Mouse (Mus musculus): Measurements from ENCODE around the gene Tsx.
"Not testable (repeated sequence)": the region's sequence is repeated elsewhere in the genome, so short reads cannot be mapped to it uniquely, and the experiment has no call there.

The Tsx gene

DNA sequence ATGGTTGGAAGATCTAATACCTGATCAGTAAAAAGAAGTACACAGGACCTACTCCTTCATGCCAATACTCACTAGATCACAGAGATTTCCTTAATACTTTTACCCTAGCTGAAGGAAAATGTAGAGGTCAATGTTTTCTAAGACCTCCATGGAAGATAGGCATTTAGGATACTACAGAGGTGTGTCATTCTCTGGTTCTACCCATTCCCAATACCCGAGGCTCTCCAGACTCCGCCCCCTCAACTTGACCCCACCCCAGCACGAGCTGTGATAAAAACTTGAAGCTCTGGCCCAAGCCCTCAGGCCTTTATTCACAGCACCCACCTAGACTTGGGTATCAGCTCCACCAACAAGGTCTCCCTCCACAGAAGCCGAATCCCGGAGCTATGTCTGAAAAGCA, at the start of gene Tsx:
TSS of gene Tsx (plus strand) at position 301 of the 400 bp plus-strand sequence.
- DNase-seq: no peak

DNA sequence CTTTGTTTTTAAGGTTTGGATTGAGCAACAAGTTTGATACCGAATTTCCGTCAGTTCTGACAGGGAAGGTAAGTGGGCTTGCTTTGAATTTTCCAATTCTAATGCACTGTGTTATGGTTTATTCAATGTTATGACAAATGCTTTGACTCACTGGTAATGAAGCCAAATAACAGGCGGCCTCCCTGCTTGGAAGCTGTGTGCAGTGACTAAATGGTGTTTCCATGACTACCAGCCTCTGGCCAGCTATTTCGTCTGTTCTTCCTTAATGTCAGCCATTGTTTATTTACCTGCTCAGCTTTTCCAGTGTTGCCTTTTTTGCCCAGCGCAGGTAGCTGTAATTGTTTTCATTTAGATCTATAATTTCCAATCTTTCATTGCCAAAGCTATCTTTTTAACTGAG, 48.1 kb upstream of the Tsx start:
- DNase-seq: peak in 1 of 2 experiments; percentile 8

DNA sequence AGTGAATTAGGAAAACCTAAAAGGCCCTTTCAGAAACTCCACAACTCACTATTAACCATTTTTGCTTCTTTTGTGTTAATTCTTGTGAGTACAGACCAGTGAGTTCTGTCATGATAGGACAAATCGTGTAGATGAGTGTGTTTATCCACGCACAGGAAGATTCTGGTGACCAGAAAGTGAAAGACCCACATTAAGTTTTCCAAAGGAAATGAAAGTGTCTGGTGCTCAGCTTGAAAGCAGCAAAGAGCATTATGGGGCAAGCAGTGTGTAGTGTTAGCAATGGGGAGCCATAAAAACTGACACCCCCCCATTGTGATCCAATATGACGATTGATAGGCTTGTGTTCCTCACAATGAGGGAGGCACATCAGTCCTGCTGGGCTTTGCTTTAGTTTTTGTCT, 45.6 kb upstream of the Tsx start:
- DNase-seq: no peak

DNA sequence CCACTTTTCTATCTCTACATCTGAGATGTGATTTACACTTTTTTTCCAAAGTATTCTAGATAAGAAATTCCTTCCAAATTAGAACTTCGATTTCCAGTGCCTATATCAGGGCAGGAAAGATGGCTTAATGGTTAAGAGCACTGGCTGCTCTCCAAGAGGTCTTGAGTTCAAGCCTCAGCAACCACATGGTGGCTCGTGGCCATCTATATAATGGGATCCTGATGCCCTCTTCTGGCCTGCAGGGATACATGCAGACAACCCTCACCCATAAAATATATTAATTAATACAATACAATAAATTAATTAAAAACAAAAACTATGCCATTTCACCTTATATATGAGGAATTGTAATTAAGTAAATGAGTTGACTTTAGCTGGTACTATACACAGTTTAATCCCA, 43.0 kb upstream of the Tsx start:
- peak; percentile 33 to 34 for DNase-seq

DNA sequence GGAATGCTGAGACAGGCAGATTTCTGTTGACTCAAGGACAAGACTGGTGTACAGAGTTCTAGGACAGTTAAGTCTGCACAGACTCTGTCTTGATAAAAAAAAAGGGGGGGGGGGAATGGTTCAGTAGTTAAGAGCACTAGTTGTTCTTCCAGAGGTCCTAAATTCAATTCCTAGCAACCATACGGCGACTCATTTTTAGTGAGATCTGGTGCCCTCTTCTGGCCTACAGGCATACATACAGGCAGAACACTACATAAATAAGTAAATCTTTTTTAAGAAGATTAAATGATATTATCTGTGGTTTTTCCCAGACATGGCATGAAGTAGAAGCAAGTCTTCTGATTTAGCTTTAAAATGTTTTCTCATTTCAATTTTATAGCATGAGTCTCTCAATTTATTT, 42.6 kb upstream of the Tsx start:
- DNase-seq: peak; percentile 23 to 36

DNA sequence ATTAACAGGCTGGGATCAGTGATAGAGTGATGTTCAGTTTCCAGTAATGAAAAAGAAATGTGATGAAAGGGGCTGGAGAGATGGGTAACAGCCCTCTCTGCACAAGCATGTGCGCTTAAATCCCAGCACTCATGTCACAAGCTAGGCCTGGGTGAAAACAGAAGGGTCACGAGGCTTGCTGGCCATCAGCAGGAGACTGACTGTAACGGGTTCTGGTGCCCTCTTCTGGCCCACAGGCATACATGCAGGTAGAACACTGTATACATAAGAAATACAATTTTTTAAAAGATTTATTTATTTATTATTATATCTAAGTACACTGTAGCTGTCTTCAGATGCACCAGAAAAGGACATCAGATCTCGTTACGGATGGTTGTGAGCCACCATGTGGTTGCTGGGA, 40.0 kb upstream of the Tsx start:
- peak; percentile 42 to 49 for DNase-seq

DNA sequence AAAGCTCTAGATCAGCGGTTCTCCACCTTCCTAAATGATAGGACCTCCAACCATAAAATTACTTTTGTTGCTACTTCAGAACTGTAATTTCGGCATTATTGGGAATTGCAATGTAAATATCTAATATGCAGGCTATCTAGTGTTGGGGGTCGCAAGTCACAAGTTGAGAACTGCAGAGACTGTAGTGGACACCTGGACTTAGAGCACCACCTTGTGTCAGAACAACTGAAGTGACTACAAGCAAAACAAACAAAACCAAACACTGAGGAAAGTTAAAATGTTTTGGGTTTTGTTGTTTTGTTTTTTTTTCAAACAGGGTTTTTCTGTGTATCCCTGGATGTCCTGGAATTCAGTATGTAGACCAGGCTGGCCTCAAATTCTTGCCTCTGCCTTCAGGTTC, 29.7 kb upstream of the Tsx start:
- peak; percentile 7 to 12 for DNase-seq

DNA sequence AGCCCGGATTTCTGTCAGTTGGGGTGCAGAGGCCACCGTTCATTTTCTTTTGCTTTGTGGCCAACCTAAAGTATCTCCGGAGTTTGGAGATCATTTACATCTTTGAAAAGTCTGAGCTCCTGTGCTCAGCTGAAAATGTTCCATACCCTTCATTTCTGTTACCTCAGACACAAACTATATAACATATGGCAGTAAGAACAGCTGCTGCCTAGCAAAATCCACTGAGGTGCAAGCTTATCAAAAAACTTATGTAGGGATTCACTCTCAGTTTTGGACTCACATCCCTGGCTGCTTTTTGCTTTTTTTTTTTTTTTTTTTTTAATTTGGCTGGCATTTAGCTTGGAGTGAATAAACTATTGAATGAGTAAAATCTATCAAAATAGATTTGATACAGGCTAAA, 26.1 kb upstream of the Tsx start:
- DNase-seq: no peak

DNA sequence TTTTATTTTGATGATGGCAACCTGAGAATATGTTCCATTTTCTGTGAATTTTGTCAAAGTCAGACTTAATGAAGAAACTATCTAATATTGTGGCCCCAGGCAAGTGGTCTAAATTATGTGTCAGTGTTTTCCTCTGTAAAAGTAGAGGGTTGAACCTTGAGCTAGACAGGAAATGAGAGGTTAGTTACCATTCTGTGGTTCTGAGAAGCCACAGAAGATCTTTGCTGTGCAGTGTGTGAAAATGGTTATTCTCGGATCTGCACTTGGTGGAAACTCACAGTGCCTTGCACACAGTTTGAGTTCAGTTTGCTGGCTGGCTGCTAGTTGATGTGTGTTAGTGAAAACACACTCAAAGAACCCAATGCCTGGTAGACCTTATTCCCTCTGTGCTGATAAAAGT, 20.4 kb upstream of the Tsx start:
- DNase-seq: no peak

DNA sequence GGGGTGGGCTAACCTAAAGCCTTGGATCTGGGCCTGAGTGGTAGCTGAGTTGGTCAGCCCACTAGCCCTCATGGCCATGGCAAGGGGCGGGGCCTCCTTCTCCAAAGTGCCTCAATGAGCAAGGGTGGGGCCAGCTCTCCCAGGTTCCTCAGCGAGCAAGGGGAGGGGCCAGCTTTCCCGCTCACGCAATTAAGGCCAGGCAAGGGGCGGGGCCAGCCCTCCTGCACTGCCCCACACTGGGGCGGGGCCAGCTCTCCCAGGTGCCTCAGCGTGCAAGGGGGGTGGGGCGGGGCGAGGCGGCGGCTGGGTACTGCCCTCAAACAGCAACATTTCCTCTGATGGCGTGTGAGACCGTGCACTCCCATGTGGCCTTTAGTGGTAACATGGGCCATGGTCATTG, 9.2 kb upstream of the Tsx start:
- peak; percentile 1 to 10 for DNase-seq

DNA sequence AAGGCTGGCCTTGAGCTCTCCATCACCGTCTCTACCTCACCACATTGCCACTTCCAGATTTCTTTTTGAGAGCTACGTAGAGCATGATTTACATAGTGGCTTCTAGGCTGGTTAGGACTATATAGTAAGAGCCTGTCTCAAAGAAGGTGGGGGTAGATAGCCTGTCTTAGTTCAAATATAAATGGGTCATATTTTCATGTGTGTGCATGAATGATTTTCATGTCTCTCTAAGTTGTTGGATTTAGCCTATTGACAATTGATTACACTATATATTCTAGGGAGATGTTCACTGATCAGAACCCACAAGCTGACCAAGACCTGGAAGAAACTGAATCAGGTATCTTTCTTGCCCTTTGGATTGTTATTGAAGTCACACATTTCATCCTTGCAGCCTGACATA, 7.4 kb downstream of the Tsx start, which contains the start of gene Gm26992:
TSS of gene Gm26992 (plus strand) at position 301 of the 400 bp plus-strand sequence.
- DNase-seq: no peak

DNA sequence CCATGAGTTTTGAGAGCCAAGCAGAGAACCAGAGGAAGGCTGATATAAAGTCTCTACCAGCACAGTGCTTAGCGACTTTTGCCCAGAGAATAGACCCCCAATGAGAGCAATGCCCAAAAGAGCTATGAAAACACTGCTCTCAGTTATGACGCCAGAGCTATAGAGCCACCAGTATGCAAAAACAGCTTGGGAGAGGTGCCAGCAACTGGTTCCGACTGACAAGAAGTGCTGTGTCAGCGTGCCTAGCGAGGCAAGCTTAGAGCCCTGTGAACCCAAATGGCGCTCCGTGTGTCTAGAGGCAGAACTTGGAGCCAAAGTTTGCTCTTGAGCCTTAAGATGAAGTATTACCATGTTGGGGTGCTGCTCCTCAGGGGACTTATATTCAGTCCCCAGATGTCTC, 13.4 kb downstream of the Tsx start:
- DNase-seq: peak in 1 of 2 experiments; percentile 8

DNA sequence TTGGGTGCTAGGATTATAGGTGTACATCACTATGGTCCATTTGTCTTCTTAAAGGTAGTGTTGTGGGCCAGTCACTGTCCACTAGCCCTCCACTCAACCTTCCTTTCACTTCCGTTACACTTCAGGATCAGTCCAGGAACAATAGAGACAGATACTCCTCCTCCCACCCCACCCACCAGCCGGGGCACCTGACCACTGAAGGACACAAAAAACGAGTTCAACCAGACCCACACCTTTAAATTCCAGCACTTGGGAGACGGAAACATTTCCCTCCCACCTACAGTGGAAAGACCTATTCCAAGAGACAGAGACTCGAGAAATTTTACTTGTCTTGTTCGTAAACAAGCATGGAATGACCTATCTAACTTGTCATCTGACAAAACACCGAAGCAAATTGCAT, 18.0 kb downstream of the Tsx start:
- no peak for DNase-seq

DNA sequence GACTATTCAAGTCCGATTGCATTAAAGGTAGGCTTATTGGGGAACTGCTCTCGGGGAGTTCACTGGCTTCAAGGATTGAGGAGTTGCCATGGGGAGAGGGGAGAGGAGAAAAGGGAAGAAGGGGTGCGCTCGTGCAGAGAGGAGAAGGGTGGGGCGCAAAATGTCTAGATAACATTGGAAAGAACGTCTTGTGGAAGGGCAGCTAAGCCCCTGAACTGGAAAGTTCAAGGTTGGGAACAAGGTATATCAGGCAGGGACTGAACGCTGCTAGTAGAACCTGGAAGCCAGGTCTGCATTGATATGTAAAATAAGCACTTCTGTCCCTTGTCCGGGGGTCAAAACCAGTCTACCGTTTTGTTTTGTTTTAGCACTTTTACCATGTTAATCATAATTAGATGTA, 23.8 kb downstream of the Tsx start:
- DNase-seq: no peak

DNA sequence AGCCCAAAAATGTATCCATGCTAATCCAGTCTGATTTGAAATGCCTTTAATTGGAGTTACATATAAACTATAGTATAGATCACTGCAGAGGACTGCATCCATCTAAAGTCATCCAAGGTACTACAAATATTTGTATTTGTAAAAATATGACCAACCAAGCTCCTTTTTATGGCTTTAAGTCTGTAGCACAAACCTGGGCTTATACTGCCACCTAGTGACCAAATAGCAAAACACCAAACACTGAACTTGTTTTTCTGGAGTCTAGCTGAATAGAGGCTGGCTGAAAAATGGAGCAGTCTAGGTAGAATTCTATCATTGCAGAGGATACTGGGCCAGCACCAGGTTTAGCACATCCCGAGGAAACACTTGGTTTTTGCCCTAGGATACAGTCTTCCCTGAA, 26.5 kb downstream of the Tsx start:
- DNase-seq: peak; percentile 50 to 52

DNA sequence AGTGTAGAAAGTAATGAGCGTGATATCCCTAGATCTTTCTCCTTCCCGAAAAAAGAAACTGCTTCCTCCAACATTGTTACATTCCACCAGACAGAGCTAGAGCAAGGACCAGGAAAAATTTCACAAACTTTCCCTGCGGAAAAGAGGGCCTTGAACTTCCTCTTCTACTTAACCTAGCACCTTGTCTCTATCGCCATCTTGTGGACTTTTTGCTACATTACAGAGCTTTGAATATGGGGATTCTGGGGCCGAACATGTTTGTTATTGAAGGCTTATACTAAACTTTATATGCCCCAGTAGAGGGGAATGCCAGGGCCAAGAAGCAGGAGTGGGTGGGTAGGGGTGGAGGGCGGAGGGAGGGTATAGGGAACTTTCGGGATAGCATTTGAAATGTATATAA, 29.5 kb downstream of the Tsx start:
- peak; percentile 51 to 55 for DNase-seq

DNA sequence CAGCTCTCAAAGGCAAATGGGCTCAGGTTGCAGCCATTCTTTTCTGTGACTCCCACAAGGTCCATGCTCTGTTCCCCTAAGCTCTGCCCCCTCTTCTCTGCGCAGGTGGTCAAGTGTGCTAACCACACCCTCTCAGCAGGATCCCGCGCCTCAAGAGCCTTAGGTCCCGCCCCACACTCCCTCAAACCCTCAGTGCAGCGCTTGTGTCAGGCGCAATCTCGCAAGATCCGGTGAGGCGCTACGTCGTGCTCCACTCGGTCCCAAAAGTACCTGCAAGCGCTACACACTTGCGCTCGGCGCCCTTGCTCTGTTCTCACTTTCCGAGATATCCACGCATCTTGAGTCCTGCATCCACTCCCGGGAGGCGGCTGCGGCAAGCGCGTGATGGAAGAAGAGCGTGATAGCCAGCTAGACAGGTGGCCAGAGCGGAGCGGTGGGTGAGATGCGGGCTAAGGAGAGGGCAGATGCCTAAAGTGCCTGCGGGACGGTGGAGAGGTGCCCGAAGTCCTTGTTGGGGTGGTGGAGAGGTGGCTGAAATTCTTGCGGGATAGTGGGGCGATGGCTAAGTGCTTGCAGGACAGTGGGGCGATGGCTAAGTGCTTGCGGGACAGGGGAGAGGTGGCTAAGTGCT, 33.4 kb downstream of the Tsx start:
- peak; percentile 28 to 53 for DNase-seq

DNA sequence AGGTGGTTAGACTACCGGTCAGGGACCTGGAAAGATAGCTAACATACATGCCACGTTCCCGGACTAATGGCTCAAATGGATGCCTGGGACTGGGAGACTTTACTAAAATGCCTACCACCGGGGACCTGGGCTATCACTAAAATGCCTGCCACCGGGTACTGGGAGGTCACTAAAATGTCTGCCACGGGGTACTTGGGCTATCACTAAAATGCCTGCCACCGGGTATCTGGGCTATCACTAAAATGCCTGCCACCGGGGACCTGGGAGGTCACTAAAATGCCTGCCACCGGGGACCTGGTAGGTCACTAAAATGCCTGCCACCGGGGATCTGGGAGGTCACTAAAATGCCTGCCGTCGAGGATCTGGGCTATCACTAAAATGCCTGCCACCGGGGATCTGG, 34.2 kb downstream of the Tsx start:
- peak in 1 of 2 experiments; percentile 5 for DNase-seq

DNA sequence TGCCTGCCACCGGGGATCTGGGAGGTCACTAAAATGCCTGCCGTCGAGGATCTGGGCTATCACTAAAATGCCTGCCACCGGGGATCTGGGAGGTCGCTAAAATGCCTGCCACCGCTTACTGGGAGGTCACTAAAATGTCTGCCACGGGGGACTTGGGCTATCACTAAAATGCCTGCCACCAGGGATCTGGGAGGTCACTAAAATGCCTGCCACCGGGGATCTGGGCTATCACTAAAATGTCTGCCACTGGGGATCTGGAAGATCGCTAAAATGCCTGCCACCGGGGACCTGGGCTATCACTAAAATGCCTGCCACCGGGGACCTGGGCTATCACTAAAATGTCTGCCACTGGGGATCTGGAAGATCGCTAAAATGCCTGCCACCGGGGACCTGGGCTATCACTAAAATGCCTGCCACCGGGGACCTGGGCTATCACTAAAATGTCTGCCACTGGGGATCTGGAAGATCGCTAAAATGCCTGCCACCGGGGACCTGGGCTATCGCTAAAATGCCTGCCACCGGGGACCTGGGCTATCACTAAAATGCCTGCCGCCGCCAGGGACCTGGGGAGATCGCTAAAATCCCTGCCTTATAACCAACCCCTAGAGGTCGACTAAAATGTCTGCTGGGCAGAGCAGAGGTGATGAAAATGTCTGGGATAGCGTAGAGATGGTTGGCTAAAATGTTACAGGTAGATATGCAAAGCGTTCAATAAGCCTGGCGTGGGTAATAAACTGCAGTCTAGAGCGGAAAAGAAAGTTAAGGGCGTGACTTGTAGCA, 34.9 kb downstream of the Tsx start:
- DNase-seq: not testable (repeated sequence)

DNA sequence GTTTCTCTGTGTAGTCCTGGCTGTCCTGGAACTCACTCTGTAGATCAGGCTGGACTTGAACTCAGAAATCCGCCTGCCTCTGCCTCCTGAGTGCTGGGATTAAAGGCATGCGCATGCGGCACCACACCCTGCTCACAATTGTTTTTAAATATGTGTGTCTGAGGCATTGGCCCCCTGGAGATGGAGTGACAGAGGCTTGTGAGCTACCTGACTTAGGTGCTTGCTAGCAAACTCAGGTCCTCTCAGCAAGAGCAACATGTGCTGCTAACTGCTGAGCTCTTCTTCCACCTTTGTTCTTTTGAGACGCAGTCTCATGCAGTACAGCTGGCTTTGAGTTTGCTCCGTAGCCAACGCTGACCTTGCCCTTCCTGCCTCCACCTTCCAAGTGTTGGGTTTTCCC, 38.5 kb downstream of the Tsx start:
- no peak for DNase-seq

DNA sequence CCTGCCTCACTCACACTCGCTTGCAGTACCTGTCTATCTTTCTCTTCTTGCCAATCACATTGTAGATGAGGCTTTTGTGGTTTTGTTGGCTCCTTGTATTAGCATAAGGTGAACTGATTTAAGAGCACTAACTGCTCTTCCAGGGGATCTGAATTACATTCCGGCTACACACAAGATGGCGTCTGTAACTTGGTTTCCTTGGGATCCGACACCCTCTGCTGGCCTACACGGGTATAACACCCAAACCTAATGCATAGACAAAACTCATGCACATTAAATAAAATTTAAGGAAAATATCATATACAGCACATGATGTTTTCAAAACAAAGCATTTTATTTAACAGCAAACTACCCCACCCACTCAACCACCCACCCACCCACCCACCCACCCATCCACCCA, 45.8 kb downstream of the Tsx start:
- DNase-seq: peak; percentile 21 to 34

DNA sequence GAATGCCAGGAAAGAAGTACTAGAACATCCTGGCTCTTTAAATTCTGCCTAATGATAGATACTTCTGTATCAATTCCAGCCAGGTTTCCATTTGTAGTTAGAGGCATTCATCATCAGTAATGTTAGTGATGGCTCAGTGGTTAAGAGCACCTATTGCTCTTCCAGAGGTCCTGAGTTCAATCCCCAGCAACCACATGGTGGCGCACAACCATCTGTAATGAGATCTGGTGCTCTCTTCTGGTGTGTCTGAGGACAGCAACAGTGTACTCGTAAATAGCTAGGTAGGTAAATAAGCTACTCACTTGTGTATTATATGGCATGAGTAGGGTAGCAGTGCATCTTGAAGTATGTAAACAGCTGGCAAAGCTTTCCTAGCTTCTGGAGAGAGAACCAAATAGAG, 54.7 kb downstream of the Tsx start:
- DNase-seq: peak in 1 of 2 experiments; percentile 10

DNA sequence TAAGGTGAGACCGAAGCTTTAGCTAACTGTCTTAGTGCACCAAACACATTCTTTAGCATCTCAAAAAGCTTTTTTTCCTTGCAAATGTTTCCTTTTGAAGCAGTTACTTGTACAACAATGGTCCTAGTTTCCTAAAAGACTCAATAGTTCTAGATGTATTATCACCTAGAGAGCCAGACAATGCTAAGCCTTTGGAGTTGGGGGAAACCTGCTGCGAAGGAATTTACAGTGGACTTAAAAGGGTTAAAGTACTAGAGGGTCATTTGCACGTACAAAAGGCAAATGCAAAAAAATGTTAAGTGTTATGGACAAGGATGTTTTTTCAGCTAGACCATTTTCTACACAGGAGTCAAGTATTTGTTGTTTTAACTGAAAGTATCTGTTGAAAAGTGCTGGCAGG, 58.1 kb downstream of the Tsx start:
- DNase-seq: no peak
